Comparison of ENCODE assay signal across 15 mouse cellular contexts in the genomic region with DNA sequence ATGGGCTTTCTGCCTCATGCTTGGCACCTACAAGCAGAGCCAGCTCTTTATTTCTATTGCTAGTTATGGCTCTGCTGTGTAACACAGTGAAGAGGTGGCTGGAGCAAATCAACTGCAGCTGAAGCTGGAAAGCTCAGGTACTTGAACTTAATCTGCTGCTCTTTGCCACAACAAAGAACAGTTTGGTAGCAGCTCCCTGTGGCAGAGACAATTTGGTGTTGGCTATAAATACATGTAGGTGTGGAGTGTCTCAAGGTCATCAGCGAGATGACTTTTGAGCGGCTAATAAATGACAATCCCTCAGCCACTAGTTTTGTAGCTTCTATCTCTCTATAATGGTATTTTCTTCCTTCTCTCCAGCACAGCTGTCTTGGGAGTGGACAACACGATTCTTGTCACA.
"Had no signal": no experiment of that assay in that cellular context is flagged by ENCODE, and none has a peak within 500 bp of the region (broad histone marks: within the 10 kb centered on the region; RNA-seq: fewer than 3 reads in every experiment).

No protein-coding gene starts in this region.

- H3K27me3 ChIP-seq: limb, embryonic 12.5 days; limb, embryonic 15.5 days had no signal

- H3K9me3 ChIP-seq: limb, embryonic 12.5 days; limb, embryonic 15.5 days had no signal

- H3K4me3 ChIP-seq: limb, embryonic 12.5 days; limb, embryonic 15.5 days had no signal

- H3K4me2 ChIP-seq: limb, embryonic 12.5 days; limb, embryonic 15.5 days; liver, embryonic 11.5 days; lung, embryonic 14.5 days; midbrain, embryonic 11.5 days had no signal

- ATAC-seq: liver, postnatal 0 days; lung, postnatal 0 days had no signal

- DNase-seq: kidney, postnatal 14 days; kidney, postnatal 4 days; left cerebral cortex, postnatal 4 days; liver, postnatal 0 days; lung, embryonic 14.5 days; midbrain, embryonic 14.5 days; thymus, adult 18-20 months; thymus, postnatal 36 days had no signal

- H3K36me3 ChIP-seq: limb, embryonic 12.5 days; limb, embryonic 15.5 days had no signal

- H3K9ac ChIP-seq: limb, embryonic 12.5 days; limb, embryonic 15.5 days; liver, embryonic 14.5 days; liver, postnatal 0 days; lung, embryonic 14.5 days had no signal

- H3K27ac ChIP-seq: limb, embryonic 12.5 days; limb, embryonic 15.5 days; liver, embryonic 14.5 days; macrophage had no signal
